Mouse (Mus musculus) ovary, postnatal 10 days (tissue): ENCODE results near the gene Zfp654.

Source experiments
- DNase-seq: peaks from one replicate; pipeline ENCODE4 v3.0.0; 2022; ENCODE audit warnings: low spot score

Gene Zfp654

GRCm38 (mm10) chr16:64852891-64853290 lies 1.4 kb upstream of the Zfp654 start:
- DNase-seq, result no peak

DNA sequence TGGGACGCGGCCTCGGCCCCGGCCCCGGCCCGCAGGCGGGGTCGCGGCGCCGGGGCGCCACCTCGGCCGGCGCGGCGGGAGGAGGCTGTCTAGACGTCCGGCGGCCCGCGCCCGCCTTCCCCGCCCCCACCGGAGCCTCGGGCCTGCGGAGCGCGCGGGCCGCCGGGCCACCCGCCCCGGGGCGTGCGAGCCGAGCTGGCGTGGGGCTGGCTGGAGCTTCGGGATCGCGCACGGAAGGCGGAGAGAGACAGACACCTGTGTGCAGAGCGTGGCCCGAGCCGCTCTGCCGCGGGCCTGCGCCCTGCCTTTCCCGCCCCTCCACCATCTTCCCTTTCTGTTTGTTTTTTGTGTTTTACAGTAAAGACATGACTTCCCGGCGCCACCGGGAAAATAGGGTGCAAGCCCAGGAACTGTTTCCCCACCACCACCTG lies 1.0 kb upstream of the Zfp654 start:
- DNase-seq, result peak; percentile 6

DNA sequence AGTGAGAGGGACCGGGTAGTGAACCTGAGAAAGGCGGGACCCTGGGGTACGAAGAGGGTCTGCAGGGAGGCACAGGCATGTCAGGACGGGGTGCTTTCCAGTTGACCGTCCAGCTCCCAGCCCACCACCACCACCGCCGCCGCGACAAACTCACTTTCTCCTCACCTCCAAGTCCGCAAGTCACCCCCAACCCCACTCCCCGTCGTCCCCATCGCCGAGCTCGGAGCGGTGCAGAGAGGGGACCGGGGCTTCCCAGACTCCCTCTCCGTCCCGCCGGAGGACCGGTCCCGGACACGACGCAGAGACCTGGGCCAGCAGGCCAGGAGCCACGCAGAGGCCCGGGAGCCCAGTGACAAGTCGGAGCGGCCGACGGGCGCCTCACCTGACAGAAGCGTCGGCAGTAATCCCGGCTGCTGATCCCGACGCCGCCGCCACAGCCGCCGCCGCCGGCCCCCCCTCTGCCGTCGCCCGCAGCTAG lies 328 bp downstream of the Zfp654 start:
- DNase-seq, result no peak

DNA sequence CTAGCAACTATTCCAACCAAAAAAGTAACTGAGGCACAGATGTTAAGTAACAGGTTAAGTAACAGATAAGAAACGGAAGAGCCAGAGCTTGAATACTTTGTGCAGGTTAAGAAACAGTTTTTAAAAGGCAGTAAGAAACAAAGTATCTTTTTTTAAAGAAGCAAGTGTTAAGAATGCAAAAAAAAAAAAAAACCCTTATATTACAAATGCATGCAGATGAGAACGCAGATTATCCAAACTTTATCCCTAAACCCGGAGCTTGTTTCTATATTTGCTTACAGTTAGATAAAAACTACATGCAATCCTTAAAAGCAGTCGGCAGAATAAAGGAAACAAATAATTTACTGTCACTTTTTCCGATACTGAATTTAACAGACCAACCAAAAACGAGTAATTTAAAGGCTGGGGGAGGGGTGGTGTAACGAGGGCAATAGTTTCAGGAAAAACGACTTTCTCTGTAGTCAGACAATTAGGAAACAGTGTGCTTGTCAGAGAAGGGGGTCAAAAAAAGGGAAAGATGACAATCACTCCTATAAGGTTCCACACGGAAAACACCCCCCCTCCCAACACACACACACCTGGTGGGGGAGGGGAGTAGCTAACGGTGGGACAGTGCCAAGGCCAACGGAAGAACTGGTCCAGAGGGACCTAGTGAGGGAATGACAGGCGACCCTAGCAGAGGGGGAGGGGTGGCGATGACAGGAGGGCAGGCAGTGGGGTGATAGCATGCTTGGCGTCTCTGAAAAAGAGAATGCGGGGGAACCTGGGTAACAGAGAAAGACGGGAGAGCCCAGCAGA lies 966 bp downstream of the Zfp654 start:
- DNase-seq, result no peak

GRCm38 (mm10) chr16:64845947-64846346 lies 5.5 kb downstream of the Zfp654 start:
- DNase-seq, result no peak

- DNase-seq, result no peak
These were observed 9.1 kb downstream of the Zfp654 start for GRCm38 (mm10) chr16:64842374-64842729.

DNA sequence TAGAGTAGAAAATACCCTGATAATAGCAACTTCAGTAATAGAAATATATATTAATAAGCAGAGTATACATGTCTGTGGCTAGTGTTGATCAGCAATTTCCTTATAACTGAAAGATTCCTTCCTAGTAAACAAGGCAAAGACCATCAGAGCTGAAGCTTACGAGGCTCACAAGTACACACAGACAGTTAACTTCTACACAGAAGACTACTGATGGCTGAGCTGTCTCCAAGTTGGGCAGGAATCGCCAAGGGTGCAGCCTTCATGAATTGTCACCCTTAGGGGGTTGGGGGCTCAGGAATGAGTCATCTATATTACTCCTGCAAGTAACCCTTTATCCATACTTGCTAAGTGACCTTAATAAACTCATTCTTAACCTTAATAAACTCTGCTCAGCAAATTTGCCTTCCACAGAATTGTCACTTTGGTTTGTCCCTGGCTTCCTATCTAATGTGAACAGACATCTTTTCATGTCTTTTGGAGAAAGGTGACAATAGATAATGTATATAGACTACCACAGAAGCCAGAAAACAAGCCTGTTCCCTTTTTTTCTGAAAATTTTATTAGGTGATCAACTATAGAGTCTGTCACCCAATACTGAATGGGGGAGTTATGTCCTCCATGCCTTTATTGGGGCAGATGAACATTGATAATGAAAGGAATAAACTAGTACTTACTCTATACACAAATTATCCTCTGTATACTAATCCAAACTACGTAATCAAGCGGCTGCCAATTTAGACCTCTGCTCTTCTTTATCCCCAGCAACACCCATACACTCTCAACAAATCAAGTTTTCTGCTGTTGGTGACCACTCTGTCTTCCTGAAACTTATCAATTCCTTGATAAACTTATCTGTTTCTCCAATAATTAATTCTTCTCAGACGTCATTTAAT lies 9.7 kb downstream of the Zfp654 start:
- no peak for DNase-seq

GRCm38 (mm10) chr16:64836709-64837108 lies 14.7 kb downstream of the Zfp654 start:
- no peak for DNase-seq

- DNase-seq, result no peak
These were observed 15.4 kb downstream of the Zfp654 start for GRCm38 (mm10) chr16:64835996-64836545.

- no peak for DNase-seq
These were observed 21.2 kb downstream of the Zfp654 start for GRCm38 (mm10) chr16:64830291-64830690.

GRCm38 (mm10) chr16:64824474-64824873 lies 27.0 kb downstream of the Zfp654 start:
- DNase-seq, result no peak

DNA sequence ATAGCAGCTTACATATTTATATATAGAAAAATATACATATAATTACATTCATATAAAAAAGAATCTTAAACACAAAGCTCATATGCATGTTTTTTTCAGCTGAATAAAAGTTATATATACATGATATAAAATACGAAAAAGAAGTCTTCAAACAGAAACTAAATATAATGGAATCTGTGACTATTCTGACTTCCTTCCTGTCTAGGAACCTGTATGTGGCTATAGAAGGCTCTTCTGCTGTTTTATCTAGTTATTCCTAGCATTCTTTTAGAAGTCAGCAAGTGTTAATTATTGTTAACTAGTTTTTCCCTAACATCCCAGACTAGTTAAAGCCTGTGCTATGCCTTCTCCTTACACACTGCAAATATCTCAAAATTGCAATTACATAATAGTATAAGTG lies 27.6 kb downstream of the Zfp654 start:
- no peak for DNase-seq

GRCm38 (mm10) chr16:64817094-64817765 lies 34.2 kb downstream of the Zfp654 start:
- no peak for DNase-seq

- no peak for DNase-seq
These were observed 48.4 kb downstream of the Zfp654 start for GRCm38 (mm10) chr16:64803041-64803440.

DNA sequence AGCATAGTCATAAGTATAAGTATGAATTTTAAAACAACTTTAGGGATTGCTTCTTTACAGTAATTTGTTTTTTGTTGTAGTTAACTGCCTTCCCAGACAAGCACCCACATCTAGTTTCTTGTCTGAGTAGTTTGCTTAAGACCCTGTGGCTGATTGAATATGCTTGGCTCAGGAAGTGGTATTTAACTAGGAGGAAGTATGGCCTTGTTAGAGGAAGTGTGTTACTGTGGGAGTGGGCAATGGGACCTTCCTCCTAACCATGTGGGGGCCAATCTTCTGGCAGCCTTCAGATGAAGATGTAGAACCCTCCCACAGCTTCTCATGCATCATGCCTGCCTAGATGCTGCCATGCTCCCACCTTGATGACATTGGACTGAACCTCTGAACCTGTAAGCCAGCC lies 49.8 kb downstream of the Zfp654 start:
- no peak for DNase-seq

DNA sequence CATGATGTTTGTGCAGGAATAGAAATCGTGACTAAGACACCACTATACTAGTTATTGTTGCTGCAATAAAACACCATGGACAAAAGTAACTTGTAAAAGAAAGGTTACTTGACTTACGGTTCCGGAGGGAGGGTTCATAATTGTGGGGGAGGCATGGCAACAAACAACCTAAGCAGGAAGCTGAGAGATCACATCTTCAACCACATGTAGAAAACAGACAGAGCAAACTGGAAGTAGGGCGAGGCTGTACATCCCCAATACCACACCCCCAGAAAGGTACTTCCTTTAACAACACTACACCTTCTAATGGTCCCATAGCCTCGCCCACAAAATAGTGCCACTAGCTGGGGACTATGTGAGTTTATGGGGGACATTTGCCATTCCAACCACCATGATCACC lies 51.1 kb downstream of the Zfp654 start:
- DNase-seq, result no peak

GRCm38 (mm10) chr16:64794802-64795201 lies 56.6 kb downstream of the Zfp654 start:
- no peak for DNase-seq

DNA sequence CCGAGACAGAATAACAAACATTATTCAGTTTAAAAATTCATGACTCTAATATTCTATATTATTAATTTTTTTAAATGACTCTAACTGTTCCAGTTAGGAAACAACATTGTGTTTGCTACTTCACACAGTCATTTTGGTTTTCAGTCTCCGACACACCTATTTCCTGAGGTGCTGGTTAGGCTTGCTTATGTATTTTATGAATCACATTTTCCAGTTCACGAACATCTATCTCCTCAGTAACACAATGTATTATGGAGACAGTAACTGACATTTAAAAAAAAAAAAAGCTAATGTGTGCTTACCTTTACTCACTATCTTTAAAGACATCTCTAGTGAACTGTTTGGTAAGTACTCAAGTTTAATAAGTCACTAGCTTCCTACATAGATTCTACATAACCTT lies 61.7 kb downstream of the Zfp654 start:
- DNase-seq, result no peak

GRCm38 (mm10) chr16:64775516-64775915 lies 75.9 kb downstream of the Zfp654 start:
- DNase-seq, result no peak

DNA sequence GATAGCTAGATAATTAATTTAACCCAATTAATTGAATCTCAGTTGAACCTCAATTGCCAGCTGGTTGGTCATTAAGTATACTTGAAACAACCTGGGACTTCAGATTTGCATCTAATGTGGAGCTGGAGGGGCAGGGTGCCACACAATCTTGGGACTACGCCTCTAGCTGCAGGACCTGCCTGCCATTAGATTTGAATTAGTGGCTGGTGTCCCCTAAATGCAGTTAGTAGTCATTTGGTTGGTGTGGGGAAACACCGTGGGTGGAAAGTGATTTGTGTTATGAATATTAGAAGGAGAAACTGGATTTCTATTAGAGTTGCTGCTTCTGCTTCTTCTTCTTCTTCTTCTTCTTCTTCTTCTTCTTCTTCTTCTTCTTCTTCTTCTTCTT lies 80.0 kb downstream of the Zfp654 start:
- DNase-seq, result no peak

- DNase-seq, result peak; percentile 60
These were observed 80.7 kb downstream of the Zfp654 start, which contains the start of gene 4930453N24Rik for GRCm38 (mm10) chr16:64770521-64771430. Gene 4930453N24Rik (minus strand): TSS chr16:64771161.
